Mouse (Mus musculus) hindlimb bud, embryonic 11.5 days (tissue): ENCODE data around the gene Slc39a11.

Experiments used
- DNase-seq: peaks from one replicate; pipeline ENCODE4 v3.0.0-alpha.2; 2012; ENCODE audit warnings: low read depth, low spot score; ENCODE audit errors: extremely low spot score

Gene Slc39a11

GRCm38 (mm10) chr11:113418921-113419655, 230.8 kb downstream of the Slc39a11 start:
- no peak for DNase-seq

GRCm38 (mm10) chr11:113417948-113418347, 231.9 kb downstream of the Slc39a11 start:
- no peak for DNase-seq

GRCm38 (mm10) chr11:113412545-113412944, 237.3 kb downstream of the Slc39a11 start:
- no peak for DNase-seq

- no peak for DNase-seq
These were observed 238.1 kb downstream of the Slc39a11 start for GRCm38 (mm10) chr11:113411798-113412197.

- DNase-seq = no peak
These were observed 240.8 kb downstream of the Slc39a11 start for GRCm38 (mm10) chr11:113409121-113409520.

GRCm38 (mm10) chr11:113407474-113407873, 242.4 kb downstream of the Slc39a11 start:
- no peak for DNase-seq

GRCm38 (mm10) chr11:113400868-113401267, 249.0 kb downstream of the Slc39a11 start:
- DNase-seq = no peak

- DNase-seq = no peak
These were observed 250.3 kb downstream of the Slc39a11 start for GRCm38 (mm10) chr11:113399601-113400000.

GRCm38 (mm10) chr11:113397394-113397793, 252.5 kb downstream of the Slc39a11 start:
- DNase-seq = no peak

GRCm38 (mm10) chr11:113393366-113394150, 256.3 kb downstream of the Slc39a11 start:
- no peak for DNase-seq

GRCm38 (mm10) chr11:113391664-113392063, 258.2 kb downstream of the Slc39a11 start:
- no peak for DNase-seq

- no peak for DNase-seq
These were observed 260.2 kb downstream of the Slc39a11 start for GRCm38 (mm10) chr11:113389637-113390036.

GRCm38 (mm10) chr11:113382674-113383571, 267.0 kb downstream of the Slc39a11 start:
- peak; percentile 60 for DNase-seq

- DNase-seq = no peak
These were observed 268.3 kb downstream of the Slc39a11 start for GRCm38 (mm10) chr11:113381550-113381949.

- DNase-seq = no peak
These were observed 271.0 kb downstream of the Slc39a11 start for GRCm38 (mm10) chr11:113378867-113379266.

- no peak for DNase-seq
These were observed 273.8 kb downstream of the Slc39a11 start for GRCm38 (mm10) chr11:113376066-113376465.

GRCm38 (mm10) chr11:113373926-113374325, 276.0 kb downstream of the Slc39a11 start:
- no peak for DNase-seq

GRCm38 (mm10) chr11:113373331-113373730, 276.5 kb downstream of the Slc39a11 start:
- DNase-seq = no peak

- no peak for DNase-seq
These were observed 281.8 kb downstream of the Slc39a11 start for GRCm38 (mm10) chr11:113368046-113368445.

- no peak for DNase-seq
These were observed 283.4 kb downstream of the Slc39a11 start for GRCm38 (mm10) chr11:113366257-113367030.
